Mouse (Mus musculus) gastrocnemius, postnatal 4 days (tissue): Measurements from ENCODE around the gene Smc6. TPM values are rescaled to one million over a fixed set of nuclear protein-coding genes. Genes with fewer than 3 reads are reported as not detected.

Experiments
- DNase-seq, 2 experiments: peaks; one replicate each; pipeline ENCODE4 v3.0.0; 2021 to 2022; ENCODE audit warnings: low spot score in 2 of 2, mixed read lengths in 2 of 2
- long read RNA-seq, 2 experiments: library from polyadenylated mRNA; stranded (forward); transcript quantifications; one replicate each; pipeline ENCODE4 v2.0.0; 2021
- total RNA-seq, 2 experiments: library from RNA; stranded (reverse); gene quantifications; 2 replicates each; pipeline ENCODE4 v1.2.3; 2021

The Smc6 gene
- 10 to 100 TPM; 69.8 to 86.3 TPM for total RNA-seq
- long read RNA-seq, experiment 1, full-length matches to known transcripts: 64 of 97 reads
- long read RNA-seq, experiment 1, partial matches to known transcripts: 9 of 97 reads
- long read RNA-seq, experiment 1, other reads (novel, unspliced or antisense): 24 of 97 reads
- long read RNA-seq, experiment 2, full-length matches to known transcripts: 110 of 144 reads
- long read RNA-seq, experiment 2, partial matches to known transcripts: 6 of 144 reads
- long read RNA-seq, experiment 2, other reads (novel, unspliced or antisense): 28 of 144 reads

DNA sequence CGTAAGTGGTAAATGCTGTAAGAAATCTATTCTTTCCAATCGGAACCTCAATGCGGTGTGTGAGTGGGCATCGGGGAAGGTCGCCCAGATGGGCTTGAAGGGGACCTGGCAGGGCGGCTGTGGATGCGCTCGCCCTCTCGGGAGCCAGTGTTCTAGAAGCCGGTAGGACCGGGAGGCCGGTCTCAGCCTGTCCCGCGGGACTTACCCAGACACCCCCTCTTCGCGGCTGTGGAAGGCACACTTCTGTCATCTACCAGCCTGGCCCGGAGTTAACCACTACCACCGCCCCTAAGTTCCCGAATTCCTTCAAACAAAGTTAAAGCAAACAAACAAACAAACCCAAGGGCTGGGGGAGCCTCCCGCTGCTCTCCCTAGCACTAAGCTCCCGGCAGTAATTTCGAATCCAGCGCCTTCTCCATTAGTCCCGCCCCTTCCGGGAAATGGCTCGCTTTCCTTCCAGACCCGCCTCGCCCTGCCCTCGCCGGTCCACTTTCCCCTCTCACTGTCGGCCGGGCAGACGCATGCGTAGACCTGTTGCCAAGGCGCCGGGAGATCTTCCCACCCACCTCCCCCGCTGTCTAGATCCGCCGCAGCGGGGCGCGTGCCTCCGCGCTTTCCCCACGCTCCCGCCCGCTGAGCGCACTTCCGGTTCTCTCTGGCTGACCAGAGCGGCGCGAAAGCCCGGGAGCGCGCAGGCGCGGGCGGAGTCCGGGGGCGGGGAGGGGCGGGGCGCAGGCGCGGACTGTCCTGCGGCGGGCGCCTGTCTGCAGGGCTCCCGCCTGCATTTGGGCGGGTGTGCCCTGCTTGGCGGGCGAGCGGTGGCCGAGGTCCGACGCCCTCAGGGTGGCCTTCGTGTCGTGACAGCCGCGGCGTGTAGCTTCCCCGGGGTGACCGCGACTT is at the start of gene Smc6, which contains the start of gene Gen1:
Gene Smc6 (plus strand): TSS at position 505 of the 900 bp plus-strand sequence.
Gene Gen1 (minus strand): TSS at position 420 of the 900 bp plus-strand sequence.
- DNase-seq: peak; percentile 90 to 95

- no peak for DNase-seq
Observed at GRCm38 (mm10) chr12:11216454-11216853, 49.2 kb upstream of the Smc6 start.

- no peak for DNase-seq
Observed at GRCm38 (mm10) chr12:11217726-11218250, 47.9 kb upstream of the Smc6 start.

GRCm38 (mm10) chr12:11221524-11222330 is 44.0 kb upstream of the Smc6 start:
- peak in 1 of 2 experiments; percentile 47 for DNase-seq

- no peak for DNase-seq
Observed at GRCm38 (mm10) chr12:11222566-11222965, 43.1 kb upstream of the Smc6 start.

DNA sequence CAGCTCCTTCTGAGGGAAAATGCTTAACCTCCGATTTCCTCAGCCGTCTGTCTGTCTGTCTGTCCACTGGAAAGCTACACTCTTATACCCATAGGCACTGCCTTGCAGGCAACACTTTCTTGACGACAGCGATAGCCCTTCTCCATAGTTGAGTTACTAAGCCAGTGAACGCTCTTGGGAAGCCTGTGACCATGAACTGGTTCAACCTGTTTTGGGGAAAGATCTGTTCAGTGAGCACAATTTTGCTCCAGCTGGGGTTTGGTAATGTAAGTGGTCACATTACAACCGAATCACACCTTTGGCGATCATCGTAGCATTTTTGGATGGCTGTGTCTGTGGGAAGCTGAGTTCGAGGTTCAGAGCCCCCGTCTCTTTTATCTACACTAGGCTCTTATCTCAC is 42.6 kb upstream of the Smc6 start:
- no peak for DNase-seq

DNA sequence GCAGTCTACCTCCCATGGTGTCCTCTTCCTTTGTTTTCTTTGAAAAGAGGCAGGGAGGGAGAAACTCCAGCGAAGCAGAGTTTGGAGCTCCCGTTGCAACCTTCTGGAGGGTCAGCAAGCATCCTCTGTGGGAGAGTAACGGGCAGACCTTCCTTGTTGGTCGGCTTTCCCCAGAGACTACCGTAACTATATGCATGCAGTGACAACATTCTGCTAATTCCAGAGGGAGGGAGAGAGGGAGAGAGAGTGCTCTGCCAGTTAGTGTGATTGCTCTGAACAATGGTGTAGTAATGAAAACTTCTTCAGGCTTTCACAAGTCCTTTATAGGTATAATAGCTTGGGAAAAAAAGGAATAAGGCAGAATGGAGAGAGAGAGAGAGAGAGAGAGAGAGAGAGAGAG is 41.0 kb upstream of the Smc6 start:
- DNase-seq: no peak

DNA sequence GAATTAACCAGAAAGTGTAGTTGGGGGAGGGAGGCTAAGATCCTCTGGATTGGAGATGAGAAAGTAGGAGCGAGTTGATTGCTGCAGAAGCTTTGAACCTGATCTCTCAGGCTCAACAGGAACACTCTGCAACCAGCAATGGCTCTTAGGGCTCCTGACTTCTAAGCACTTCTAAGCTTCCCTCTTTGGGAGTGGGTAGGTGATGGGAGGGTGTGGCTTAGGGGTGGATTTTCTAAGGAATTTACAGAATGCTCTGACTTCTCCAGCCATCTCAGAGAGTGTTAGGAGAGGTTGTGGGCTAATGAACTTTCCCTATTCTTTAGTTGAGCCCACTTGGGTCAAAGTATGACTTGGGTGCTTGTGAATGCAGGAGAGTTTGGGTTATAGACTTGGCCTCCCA is 39.6 kb upstream of the Smc6 start:
- DNase-seq: no peak

DNA sequence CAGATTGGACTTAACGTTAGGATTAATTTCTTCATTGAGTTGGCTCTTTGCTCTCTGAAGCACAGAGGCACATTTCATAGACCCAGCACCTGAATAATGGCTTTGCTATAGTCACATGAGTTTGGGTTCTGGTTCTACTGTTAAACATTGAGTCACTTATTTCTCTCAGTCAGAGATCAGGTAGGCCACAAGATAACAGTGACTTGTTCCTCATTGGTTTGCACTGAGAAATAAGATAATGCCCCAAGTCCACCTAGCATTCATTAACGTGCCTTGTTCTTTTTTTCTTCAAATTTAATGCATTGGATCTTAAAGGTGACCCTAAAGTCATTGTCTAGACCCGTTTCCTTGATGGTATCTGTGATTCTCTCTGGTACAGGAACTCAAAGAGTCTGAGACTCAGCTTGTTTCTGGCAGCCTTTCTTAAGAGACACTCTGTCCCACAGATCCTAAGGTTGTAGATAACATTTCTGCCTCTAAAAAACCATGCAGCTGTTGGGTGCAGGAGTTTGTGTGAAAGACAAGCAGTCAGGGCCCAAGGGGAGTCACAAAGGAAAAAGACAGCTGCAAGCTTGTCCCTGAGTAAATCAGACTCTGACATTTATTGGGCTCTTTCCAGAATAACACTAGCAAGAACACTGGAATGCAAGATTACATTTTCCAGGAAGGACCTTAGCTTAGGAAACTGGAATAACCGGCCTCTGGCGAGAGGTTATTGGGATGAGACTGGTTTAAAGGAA is 39.0 kb upstream of the Smc6 start:
- DNase-seq: no peak

DNA sequence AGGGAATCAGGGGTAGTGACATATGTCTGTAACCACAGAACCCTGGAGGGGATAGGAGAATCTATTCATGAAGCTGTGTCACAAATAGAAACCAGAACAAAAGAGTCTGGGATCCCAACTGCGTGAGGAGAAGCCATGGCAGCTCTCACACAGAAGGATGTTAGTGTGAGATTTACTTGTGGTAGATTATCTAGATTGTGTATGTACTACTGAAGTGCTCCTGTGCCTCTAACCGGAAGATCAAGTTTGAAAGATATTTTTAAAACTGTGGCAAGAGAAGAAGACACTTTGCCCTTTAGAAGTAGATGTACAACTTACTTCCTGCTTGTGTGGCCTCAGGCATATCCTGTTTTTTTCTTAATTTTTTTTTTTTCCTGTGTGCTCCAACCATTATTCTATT is 35.4 kb upstream of the Smc6 start:
- DNase-seq: no peak

GRCm38 (mm10) chr12:11235996-11236395 is 29.7 kb upstream of the Smc6 start:
- DNase-seq: no peak

DNA sequence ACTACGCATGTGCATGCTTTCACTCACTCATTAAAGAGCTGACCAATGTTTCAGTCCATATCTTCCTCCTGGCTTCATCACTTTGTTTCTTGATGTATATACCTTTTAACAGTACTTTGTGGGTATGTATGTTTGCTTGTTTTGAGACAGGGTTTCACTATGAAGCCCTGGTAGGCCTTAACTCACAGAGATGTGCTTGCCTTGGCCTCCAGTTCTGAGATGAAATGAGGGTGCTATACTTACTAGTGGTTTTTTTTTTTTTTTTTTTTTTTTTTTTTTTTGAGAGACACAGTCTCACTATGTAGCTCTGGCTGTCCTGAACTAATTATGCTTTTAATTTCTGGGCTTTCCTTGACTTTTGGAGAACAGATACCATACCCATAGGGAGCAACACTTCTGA is 18.2 kb upstream of the Smc6 start:
- no peak for DNase-seq

DNA sequence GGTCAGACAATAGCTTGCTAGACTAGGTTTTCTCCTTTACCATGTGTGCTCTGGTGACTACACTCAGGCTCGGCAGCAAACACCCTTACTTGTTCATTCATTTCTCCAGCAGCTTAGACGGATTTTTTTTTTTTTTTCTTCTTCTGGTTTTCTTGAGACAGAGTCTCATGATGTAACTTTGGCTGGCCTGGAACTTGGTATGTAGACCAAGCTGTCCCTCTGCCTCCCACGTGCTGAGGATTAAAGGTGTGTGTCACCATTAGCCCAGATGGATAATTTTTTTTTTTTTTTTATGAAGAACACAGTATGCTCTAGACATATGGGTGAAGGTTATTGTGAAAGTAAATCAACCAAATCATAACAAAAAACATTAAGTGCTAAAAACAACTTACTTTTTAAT is 15.4 kb upstream of the Smc6 start:
- DNase-seq: no peak

DNA sequence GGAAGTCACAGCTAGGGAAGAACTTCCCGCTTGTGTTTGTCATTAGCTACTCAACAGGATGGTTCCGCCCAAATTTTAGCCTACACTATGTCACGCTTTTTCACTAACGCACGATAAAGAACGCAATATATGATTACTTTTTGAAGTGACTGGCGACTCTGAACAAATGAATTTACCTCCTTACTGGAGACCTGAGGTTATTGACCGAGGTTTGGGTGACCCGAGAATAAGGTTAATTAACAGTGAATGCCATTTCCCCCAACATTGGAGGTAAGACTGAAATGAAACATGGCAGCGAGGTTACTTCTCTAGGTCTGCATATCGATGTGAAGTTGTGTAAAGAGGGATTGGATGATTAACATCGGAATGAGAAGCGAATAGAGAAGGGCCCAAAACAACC is 791 bp upstream of the Smc6 start:
- DNase-seq: no peak

GRCm38 (mm10) chr12:11266282-11266985 is 748 bp downstream of the Smc6 start:
- DNase-seq: peak; percentile 46 to 68

- DNase-seq: peak in 1 of 2 experiments; percentile 12
Observed at GRCm38 (mm10) chr12:11267030-11267429, 1.3 kb downstream of the Smc6 start.

DNA sequence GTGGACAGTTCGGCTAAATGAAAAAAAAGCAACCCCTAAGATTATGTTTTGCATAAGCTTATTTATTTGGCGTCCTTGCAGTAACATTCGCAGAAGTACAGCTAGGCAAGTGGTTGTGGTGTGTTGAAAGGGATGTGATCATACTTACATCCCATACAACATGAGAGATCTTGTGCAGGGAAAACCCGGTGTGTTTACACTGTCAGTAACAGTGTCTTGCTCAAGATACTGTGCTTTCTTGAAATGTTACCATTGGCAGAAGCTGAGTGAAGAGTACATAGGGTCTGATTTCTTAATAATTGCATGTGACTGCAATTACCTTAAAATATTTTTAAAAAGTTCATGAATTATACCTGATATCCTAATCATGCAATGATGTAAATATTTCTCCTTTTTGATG is 6.9 kb downstream of the Smc6 start:
- DNase-seq: no peak

GRCm38 (mm10) chr12:11273185-11273584 is 7.5 kb downstream of the Smc6 start:
- DNase-seq: no peak

GRCm38 (mm10) chr12:11276632-11277031 is 10.9 kb downstream of the Smc6 start:
- DNase-seq: no peak

DNA sequence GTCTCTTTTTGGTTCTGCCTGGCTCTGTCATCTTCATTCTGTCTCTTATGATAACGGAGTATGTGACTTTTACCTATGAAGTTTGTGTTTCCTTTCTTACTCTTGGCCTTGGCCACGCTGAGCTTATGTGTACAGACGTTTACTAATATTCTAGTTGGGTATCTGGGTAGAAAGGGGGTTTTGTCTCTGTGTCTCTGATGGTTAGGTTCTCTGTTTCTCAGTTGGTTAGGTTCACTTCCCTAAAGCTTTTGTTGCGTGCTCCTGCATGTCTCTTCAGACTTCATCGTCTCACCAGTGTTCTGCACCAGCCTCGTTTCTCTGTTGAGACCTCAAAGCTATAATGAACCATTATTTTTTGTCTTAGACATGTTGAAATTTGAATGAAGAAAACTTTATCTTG is 11.5 kb downstream of the Smc6 start:
- DNase-seq: no peak
